Mouse (Mus musculus) common myeloid progenitor, adult 5-6 weeks (primary cell): ENCODE results near the gene Pip5k1a. TPM values are rescaled to one million over a fixed set of nuclear protein-coding genes. Genes with fewer than 3 reads are reported as not detected.
"Not testable (repeated sequence)": the region's sequence is repeated elsewhere in the genome, so short reads cannot be mapped to it uniquely, and the experiment has no call there.

Experiments
- ATAC-seq: replicated peaks from 2 replicates; pipeline ENCODE4 v1.8.0; 2016; ENCODE audit warnings: low read depth, mild to moderate bottlenecking, moderate TSS enrichment, inconsistent platforms; ENCODE audit not compliant: poor library complexity, severe bottlenecking
- total RNA-seq: library from RNA; stranded (forward); fragments of 200-1000, 187-1606 nt; gene quantifications from 2 replicates; pipeline ENCODE4 v1.2.3, GENCODE M21; 2017

Gene Pip5k1a
- total RNA-seq, 1 experiment from 2014 or later: 19.2 TPM

GRCm38 (mm10) chr3:95121580-95121979 lies 14.8 kb upstream of the Pip5k1a start:
- no peak for ATAC-seq

GRCm38 (mm10) chr3:95117751-95118150 lies 11.0 kb upstream of the Pip5k1a start:
- ATAC-seq: no peak

- no peak for ATAC-seq
Measured at GRCm38 (mm10) chr3:95112760-95113159, 6.0 kb upstream of the Pip5k1a start.

- peak; percentile 88 for ATAC-seq
Measured at GRCm38 (mm10) chr3:95110911-95111726, 4.4 kb upstream of the Pip5k1a start, which contains the start of gene Vps72. Vps72 (plus strand) TSS chr3:95111022.

- no peak for ATAC-seq
Measured at GRCm38 (mm10) chr3:95107898-95108297, 1.2 kb upstream of the Pip5k1a start.

- not testable (repeated sequence) for ATAC-seq
Measured at GRCm38 (mm10) chr3:95107308-95107707, 578 bp upstream of the Pip5k1a start.

- ATAC-seq: no peak
Measured at GRCm38 (mm10) chr3:95105586-95106337, 968 bp downstream of the Pip5k1a start.

- ATAC-seq: 0 out of 2 replicates have a peak, but pooled peaks have one; percentile 15
Measured at GRCm38 (mm10) chr3:95105121-95105520, 1.6 kb downstream of the Pip5k1a start.

GRCm38 (mm10) chr3:95100854-95101253 lies 5.9 kb downstream of the Pip5k1a start:
- no peak for ATAC-seq

GRCm38 (mm10) chr3:95088071-95088470 lies 18.7 kb downstream of the Pip5k1a start:
- no peak for ATAC-seq

- no peak for ATAC-seq
Measured at GRCm38 (mm10) chr3:95071606-95072005, 35.1 kb downstream of the Pip5k1a start.

GRCm38 (mm10) chr3:95066570-95066969 lies 40.2 kb downstream of the Pip5k1a start:
- no peak for ATAC-seq

GRCm38 (mm10) chr3:95066095-95066494 lies 40.6 kb downstream of the Pip5k1a start:
- no peak for ATAC-seq

- no peak for ATAC-seq
Measured at GRCm38 (mm10) chr3:95065553-95065952, 41.2 kb downstream of the Pip5k1a start.

GRCm38 (mm10) chr3:95063741-95064140 lies 43.0 kb downstream of the Pip5k1a start:
- ATAC-seq: no peak

- no peak for ATAC-seq
Measured at GRCm38 (mm10) chr3:95058078-95058477, 48.7 kb downstream of the Pip5k1a start.

- peak; percentile 28; the same call in 1 of the 2 replicates for ATAC-seq
Measured at GRCm38 (mm10) chr3:95056275-95056674, 50.5 kb downstream of the Pip5k1a start.

GRCm38 (mm10) chr3:95054481-95055260 lies 52.1 kb downstream of the Pip5k1a start:
- ATAC-seq: peak; percentile 65

GRCm38 (mm10) chr3:95053701-95054100 lies 53.0 kb downstream of the Pip5k1a start:
- peak; percentile 70 for ATAC-seq

GRCm38 (mm10) chr3:95052959-95053358 lies 53.8 kb downstream of the Pip5k1a start:
- peak; percentile 59; the same call in 1 of the 2 replicates for ATAC-seq
